Mouse (Mus musculus) bone marrow, adult 2 months (tissue): Measurements from ENCODE around the gene Mlh3. TPM values are rescaled to one million over a fixed set of nuclear protein-coding genes. Genes with fewer than 3 reads are reported as not detected.
A peak's percentile ranks its signal among the peaks of the same experiment; 100 is the strongest.

Experiments used
- H3K27ac ChIP-seq: fragments of 200-500 bp; 2 replicates; pipeline ENCODE4 v1.5.1; 2012; ENCODE audit warnings: low read depth, mild to moderate bottlenecking, control low read depth, inconsistent platforms, low read length; ENCODE audit not compliant: control insufficient read depth, poor library complexity, insufficient read depth
- H3K4me1 ChIP-seq: fragments of 200-500 bp; 2 replicates; pipeline ENCODE4 v1.6.1; 2011; ENCODE audit warnings: low read length; ENCODE audit not compliant: control insufficient read depth, insufficient read depth
- H3K4me3 ChIP-seq: fragments of 200-500 bp; replicated peaks from 2 replicates; pipeline ENCODE3; 2011; ENCODE audit warnings: mild to moderate bottlenecking, low read depth, low read length, control low read depth; ENCODE audit not compliant: control insufficient read depth
- CTCF ChIP-seq: fragments of 200-500 bp; IDR thresholded peaks from 2 replicates; pipeline ENCODE4 v1.5.1; 2011; ENCODE audit warnings: low read length, control low read depth; ENCODE audit not compliant: control insufficient read depth, insufficient read depth
- POLR2A ChIP-seq: fragments of 200-500 bp; IDR thresholded peaks from 2 replicates; pipeline ENCODE4 v1.6.1; 2011; ENCODE audit warnings: low read depth, mild to moderate bottlenecking, control low read depth, low read length, borderline replicate concordance; ENCODE audit not compliant: control insufficient read depth
- WGBS: fragments of 180-500 bp; shearing (Covaris S2); methylation state at CpG from one replicate; pipeline ENCODE4 v1.1.7; 2018; 5-methylcytosine and 5-hydroxymethylcytosine counted together
- polyA plus RNA-seq: library from polyadenylated mRNA; stranded (reverse); fragments of >200 nt; gene quantifications from 2 replicates; pipeline ENCODE4 v1.2.4, GENCODE M21; 2011; ENCODE audit warnings: low replicate concordance; ENCODE audit not compliant: missing spikeins, insufficient read depth, insufficient read length

Gene Mlh3
- 5.2 and 6.2 TPM in 2 replicates for polyA plus RNA-seq

GRCm38 (mm10) chr12:85270319-85270718 lies at the start of gene Mlh3:
Mlh3 (minus strand) TSS chr12:85270599.
- TF ChIP-seq POLR2A = peak; percentile 62; the same call in 1 of the 2 replicates
- peak; percentile 32; the same call in 1 of the 2 replicates for TF ChIP-seq CTCF
- H3K4me1 ChIP-seq = no peaks in the 10 kb centered on the region
- peak within 1 kb of the TSS; percentile 35; the same call in 1 of the 2 replicates for H3K27ac ChIP-seq
- 1% methylated on average over 35 of the region's 35 CpGs for WGBS
- peak within 1 kb of the TSS; percentile 88 for H3K4me3 ChIP-seq

DNA sequence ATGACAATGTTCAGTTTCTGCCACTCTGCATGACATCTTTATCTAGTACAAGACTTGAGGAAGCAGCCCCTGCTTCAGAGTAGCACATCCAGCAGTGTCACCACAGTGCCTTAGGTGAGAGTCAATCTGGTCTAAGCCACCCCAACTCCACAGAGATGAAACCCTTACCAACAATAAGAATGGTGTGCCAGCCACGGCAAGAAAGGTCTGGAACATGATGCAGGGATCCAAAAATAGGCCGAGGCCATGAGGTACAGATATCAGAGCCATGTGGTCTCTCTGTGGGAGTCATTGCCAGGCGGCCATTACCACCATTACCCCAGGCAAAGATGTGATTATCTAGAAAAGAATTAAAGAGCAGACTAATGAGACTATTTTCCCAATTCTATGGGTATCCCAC lies 38.3 kb upstream of the Mlh3 start:
- no peak overlapping the region for H3K4me3 ChIP-seq
- TF ChIP-seq CTCF (no peak), POLR2A (no peak)
- H3K4me1 ChIP-seq = no peaks in the 10 kb centered on the region
- no peak overlapping the region for H3K27ac ChIP-seq
- 73% methylated on average over 3 of the region's 3 CpGs for WGBS

DNA sequence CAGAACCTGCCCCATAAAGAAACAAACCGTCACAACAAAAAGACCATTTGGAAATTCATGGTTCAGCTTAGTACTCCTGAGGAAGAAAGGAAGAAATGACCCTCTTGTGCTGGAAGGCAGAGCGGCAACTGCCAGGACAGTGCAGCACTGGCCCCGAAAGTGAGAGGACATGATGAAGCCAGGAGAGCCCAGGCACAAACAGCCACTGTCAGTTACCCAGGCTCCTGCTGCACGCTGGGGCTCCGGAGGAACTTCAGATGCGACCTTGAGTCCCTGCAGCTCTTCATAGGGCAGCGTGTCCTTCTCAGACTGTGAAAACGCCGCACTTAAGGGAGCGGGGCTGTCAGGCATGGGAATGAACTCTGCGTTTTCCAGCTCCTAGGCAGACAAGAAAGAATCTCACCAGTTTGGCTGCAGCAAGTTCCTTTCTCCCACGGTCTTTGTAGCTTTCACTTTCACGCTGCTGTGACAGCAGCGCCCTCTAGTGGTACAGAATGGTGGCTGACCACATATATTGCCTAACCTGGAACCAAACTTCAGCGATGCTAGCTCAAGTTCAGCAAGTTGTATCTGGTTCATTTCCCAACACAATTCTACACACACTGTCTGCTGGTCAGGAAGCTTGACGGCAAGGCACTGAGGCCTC lies 35.0 kb upstream of the Mlh3 start:
- TF ChIP-seq CTCF (peak; percentile 99), POLR2A (no peak; the same call in 1 of the 2 replicates)
- Histone ChIP-seq H3K4me3 (peak overlapping the region; percentile 37), H3K4me1 (no peaks in the 10 kb centered on the region), H3K27ac (0 out of 2 replicates have a peak overlapping the region, but pooled peaks have one; percentile 4)
- 33% methylated on average over 16 of the region's 16 CpGs for WGBS

- TF ChIP-seq POLR2A (no peak), CTCF (no peak)
- H3K27ac ChIP-seq = no peak overlapping the region
Measured at GRCm38 (mm10) chr12:85304725-85305124, 34.3 kb upstream of the Mlh3 start.

GRCm38 (mm10) chr12:85303256-85303655 lies 32.9 kb upstream of the Mlh3 start:
- WGBS = 92% methylated on average over 2 of the region's 2 CpGs
- TF ChIP-seq CTCF = no peak
- Histone ChIP-seq H3K27ac (no peak overlapping the region), H3K4me3 (no peak overlapping the region), H3K4me1 (no peaks in the 10 kb centered on the region)

More at GRCm38 (mm10) chr12:85304725-85305124, 34.3 kb upstream of the Mlh3 start:
- no peak overlapping the region for H3K4me3 ChIP-seq
- WGBS = 34% methylated on average over 4 of the region's 4 CpGs
- H3K4me1 ChIP-seq = no peaks in the 10 kb centered on the region

- no peak overlapping the region for H3K4me3 ChIP-seq
- TF ChIP-seq CTCF (no peak), POLR2A (no peak)
- no peaks in the 10 kb centered on the region for H3K4me1 ChIP-seq
- WGBS = 100% methylated on average over 1 of the region's 1 CpGs
- no peak overlapping the region for H3K27ac ChIP-seq
Measured at GRCm38 (mm10) chr12:85298835-85299180, 28.4 kb upstream of the Mlh3 start.

- 82% methylated on average over 11 of the region's 11 CpGs for WGBS
- Histone ChIP-seq H3K4me3 (no peak overlapping the region), H3K4me1 (no peaks in the 10 kb centered on the region), H3K27ac (no peak overlapping the region)
- TF ChIP-seq POLR2A (no peak), CTCF (no peak)
Measured at GRCm38 (mm10) chr12:85298127-85298834, 27.9 kb upstream of the Mlh3 start.

DNA sequence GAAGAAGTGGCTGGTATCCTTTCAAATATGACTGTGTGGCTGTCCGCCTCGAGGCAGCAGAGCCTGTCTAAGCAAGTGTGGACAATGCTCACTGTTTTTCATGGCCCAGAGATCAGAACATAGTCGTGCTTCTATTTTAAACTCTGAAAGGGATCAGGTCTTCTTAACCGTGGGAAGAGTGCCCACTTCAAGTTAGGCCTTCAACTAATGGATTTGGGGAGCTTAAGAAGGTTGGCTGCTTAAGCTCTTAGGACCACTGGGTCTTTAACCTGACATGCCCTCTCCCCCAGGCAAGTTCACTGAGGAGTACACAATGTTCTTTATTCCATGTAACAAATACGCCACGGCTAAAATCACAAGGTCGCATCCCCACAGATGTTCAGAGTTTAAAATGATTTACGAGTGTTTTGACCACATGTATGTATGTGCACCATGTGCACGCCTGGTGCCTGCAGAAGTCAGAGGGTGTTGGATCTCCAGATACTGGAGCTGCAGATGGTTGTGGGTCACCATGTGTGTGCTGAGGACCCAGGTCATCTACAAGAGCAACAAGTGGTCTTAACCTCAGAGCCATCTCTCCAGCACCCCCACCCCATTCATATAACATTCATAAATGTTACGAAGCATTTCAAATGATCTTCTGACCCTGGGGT lies 27.1 kb upstream of the Mlh3 start:
- H3K27ac ChIP-seq = no peak overlapping the region
- TF ChIP-seq POLR2A (no peak), CTCF (no peak)
- no peaks in the 10 kb centered on the region for H3K4me1 ChIP-seq
- no peak overlapping the region for H3K4me3 ChIP-seq
- 68% methylated on average over 10 of the region's 10 CpGs for WGBS
